Mouse (Mus musculus) limb, embryonic 14.5 days (tissue): ENCODE data around the gene G6pc3. TPM values are rescaled to one million over a fixed set of nuclear protein-coding genes. Genes with fewer than 3 reads are reported as not detected.

Source experiments
- ATAC-seq: fragments of 200-750 bp; cut with Nextera tagmentation; 2 replicates; pipeline ENCODE4 v1.8.0; 2017; ENCODE audit warnings: low read depth, moderate number of reproducible peaks, moderate TSS enrichment; ENCODE audit not compliant: low FRiP score
- DNase-seq: peaks from one replicate; pipeline ENCODE4 v3.0.0-alpha.2; 2015; ENCODE audit warnings: low spot score
- H3K27ac ChIP-seq: fragments of 300-500 bp; sonication (generic); replicated peaks from 2 replicates; pipeline ENCODE4 v1.5.1; 2014; ENCODE audit warnings: low read depth, mild to moderate bottlenecking, low read length, moderate library complexity, mixed read lengths
- H3K27me3 ChIP-seq: fragments of 300-500 bp; sonication (generic); 2 replicates; pipeline ENCODE4 v1.6.1; 2014; ENCODE audit warnings: low read length, mixed read lengths; ENCODE audit not compliant: control insufficient read depth, insufficient read depth
- H3K36me3 ChIP-seq: fragments of 300-500 bp; sonication (generic); 2 replicates; pipeline ENCODE4 v1.6.1; 2014; ENCODE audit warnings: mild to moderate bottlenecking, low read length, moderate library complexity, mixed read lengths; ENCODE audit not compliant: control insufficient read depth, insufficient read depth
- H3K4me1 ChIP-seq: fragments of 300-500 bp; sonication (generic); 2 replicates; pipeline ENCODE4 v1.6.1; 2014; ENCODE audit warnings: antibody characterized with exemption, low read length, mixed read lengths; ENCODE audit not compliant: control insufficient read depth, insufficient read depth
- H3K4me2 ChIP-seq: fragments of 300-500 bp; sonication (generic); replicated peaks from 2 replicates; pipeline ENCODE4 v1.6.1; 2014; ENCODE audit warnings: low read depth, mild to moderate bottlenecking, low read length, moderate library complexity; ENCODE audit not compliant: severe bottlenecking
- H3K4me3 ChIP-seq: fragments of 300-500 bp; sonication (generic); replicated peaks from 2 replicates; pipeline ENCODE4 v1.5.1; 2014; ENCODE audit warnings: low read length
- H3K9ac ChIP-seq: fragments of 300-500 bp; sonication (generic); 2 replicates; pipeline ENCODE4 v1.6.1; 2014; ENCODE audit warnings: mild to moderate bottlenecking, low read depth, low read length, moderate library complexity; ENCODE audit not compliant: severe bottlenecking
- H3K9me3 ChIP-seq: fragments of 300-500 bp; sonication (generic); 2 replicates; pipeline ENCODE4 v1.6.1; 2016; ENCODE audit warnings: low read length; ENCODE audit not compliant: control insufficient read depth
- POLR2A ChIP-seq: fragments of 200-500 bp; IDR thresholded peaks from 2 replicates; pipeline ENCODE4 v1.8.0; 2012; ENCODE audit warnings: inconsistent platforms, mild to moderate bottlenecking, moderate library complexity, borderline replicate concordance; ENCODE audit not compliant: insufficient read depth, insufficient read length; ENCODE audit errors: extremely low read depth
- WGBS: fragments of 180-500 bp; shearing (Covaris S2); extraction: QIAGEN DNeasy Blood & Tissue Kit; methylation state at CpG from one replicate; pipeline ENCODE4 v1.1.7; 2014; 5-methylcytosine and 5-hydroxymethylcytosine counted together
- polyA plus RNA-seq, 2 experiments: library from polyadenylated mRNA; depleted of rRNA in 1 of 2; stranded (reverse) in 1 of 2; unstranded in 1 of 2; fragments of >200 nt; fragmentation: Nextera tagmentation in 1 of 2; extraction: Ambion mirVana in 1 of 2; gene quantifications; 2 replicates each; pipeline versions ENCODE4 v1.2.1 to v1.2.3; 2012 to 2014

Gene G6pc3
- polyA plus RNA-seq, 2 experiments = 27.6 to 42.7 TPM

GRCm38 (mm10) chr11:102228646-102229268 lies 39.3 kb downstream of the G6pc3 start:
- Histone ChIP-seq H3K27me3 (no peaks in the 10 kb centered on the region), H3K4me1 (peaks cover 35% of the 10 kb centered on the region), H3K36me3 (peaks cover 6% of the 10 kb centered on the region), H3K9ac (peak overlapping the region; percentile 84), H3K27ac (no peak overlapping the region), H3K9me3 (no peaks in the 10 kb centered on the region), H3K4me3 (peak overlapping the region; percentile 97), H3K4me2 (peak overlapping the region; percentile 86)
- TF ChIP-seq POLR2A = no peak
- no peak for ATAC-seq
- WGBS = 16% methylated on average over 7 of the region's 7 CpGs
- DNase-seq = no peak

DNA sequence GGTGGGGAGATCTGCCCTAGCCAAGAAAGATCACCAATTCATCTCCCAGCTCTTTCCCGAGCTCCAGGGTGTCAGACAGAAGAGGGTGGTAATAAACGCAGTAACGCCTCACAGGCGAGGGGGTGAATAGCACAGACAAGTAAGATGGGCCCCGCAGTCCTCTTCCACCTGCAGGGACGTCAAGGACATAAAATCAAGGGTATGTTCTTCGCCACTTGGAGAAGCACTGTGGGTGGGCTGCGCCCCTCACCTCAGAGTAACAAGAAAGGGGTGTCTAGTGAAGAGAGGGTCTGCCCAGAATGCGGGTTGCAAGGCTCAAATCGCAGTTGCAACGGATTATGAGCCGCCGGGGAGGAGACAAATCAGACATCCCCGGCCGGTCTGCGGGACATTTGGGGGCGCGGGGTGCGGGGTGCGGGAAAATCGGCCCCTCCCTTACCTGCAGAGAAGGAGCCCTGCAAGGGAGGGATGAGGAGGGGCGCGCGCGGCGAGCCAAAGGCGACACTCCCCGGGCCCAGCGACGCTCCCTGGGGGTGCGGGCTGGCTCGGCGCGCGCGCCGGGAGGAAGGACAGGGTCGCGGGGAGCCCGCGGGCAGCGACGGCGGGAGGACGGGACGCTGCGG lies 40.0 kb downstream of the G6pc3 start:
- DNase-seq (no peak), ATAC-seq (peak; percentile 23)
- H3K4me2 ChIP-seq = peak overlapping the region; percentile 86
- peak overlapping the region; percentile 84 for H3K9ac ChIP-seq
- no peaks in the 10 kb centered on the region for H3K9me3 ChIP-seq
- 2% methylated on average over 23 of the region's 47 CpGs for WGBS
- peaks cover 3% of the 10 kb centered on the region for H3K36me3 ChIP-seq
- peak overlapping the region; percentile 97 for H3K4me3 ChIP-seq
- TF ChIP-seq POLR2A = no peak
- no peaks in the 10 kb centered on the region for H3K27me3 ChIP-seq
- peak overlapping the region; percentile 71; the same call in 1 of the 2 replicates for H3K27ac ChIP-seq
- H3K4me1 ChIP-seq = peaks cover 32% of the 10 kb centered on the region

DNA sequence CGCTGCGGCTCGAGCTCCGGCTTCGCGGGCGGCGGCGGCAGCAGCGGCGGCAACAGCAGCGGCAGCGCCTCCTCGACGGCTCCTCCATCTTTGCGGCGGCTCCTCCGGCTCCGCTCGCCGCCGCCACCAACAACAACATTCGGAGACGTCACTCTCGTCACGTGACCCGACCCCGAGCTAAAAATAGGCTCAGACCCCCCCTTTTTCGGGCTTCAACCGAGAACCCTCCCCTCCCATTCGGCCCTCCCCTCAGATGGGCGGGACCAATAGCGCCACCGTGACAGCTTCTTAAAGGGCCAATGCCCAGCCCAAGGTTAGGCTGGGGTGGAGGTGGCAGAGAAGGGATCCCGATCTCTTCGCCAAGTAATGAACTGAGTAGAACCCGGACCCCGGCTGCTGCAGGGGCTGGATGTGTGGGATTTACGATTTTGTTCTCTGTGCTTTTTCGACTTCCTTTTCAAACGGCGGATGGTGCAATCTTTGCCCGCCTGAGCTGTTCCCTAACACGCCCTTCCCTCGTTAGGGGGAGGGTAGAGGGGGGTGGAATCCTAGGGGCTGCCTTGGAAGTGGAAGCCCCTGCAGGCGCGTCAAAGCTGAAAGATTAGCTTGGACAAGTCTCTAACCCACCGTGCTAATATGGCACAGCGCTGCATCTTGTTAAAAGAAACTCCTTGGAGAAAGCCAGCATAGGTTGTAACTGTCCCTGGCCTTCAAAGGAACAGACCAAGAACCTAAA lies 40.8 kb downstream of the G6pc3 start, which contains the start of gene Hdac5:
Gene Hdac5 (minus strand): TSS at position 161 of the 736 bp plus-strand sequence.
- no peak; the same call in 1 of the 2 replicates for TF ChIP-seq POLR2A
- Histone ChIP-seq H3K36me3 (no peaks in the 10 kb centered on the region), H3K4me1 (peaks cover 25% of the 10 kb centered on the region), H3K4me3 (peak within 1 kb of the TSS; percentile 97), H3K9ac (peak within 1 kb of the TSS; percentile 84), H3K4me2 (peak within 1 kb of the TSS; percentile 86), H3K9me3 (no peaks in the 10 kb centered on the region), H3K27me3 (no peaks in the 10 kb centered on the region), H3K27ac (peak within 1 kb of the TSS; percentile 71)
- ATAC-seq (peak; percentile 94), DNase-seq (peak; percentile 99)
- WGBS = under 1% methylated on average over 28 of the region's 49 CpGs

DNA sequence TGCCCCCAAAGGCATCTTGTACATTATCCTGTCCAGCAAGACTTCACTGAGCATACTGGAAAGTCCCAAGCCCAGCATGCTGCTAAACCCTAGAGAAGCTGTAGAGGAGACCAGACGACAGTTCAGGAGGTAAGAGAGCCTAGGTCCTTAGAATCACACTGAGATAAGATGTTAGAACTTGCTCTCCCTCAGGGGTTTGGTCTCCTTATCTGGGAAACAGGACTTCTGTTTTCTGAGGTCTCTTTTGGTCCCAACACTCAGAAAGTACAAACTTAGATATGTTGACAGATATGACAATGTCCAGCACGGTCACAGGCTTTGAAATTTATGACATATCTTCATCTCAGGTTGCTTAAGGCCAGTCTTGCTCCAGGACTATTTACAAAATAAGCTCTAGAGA lies 46.6 kb downstream of the G6pc3 start:
- H3K4me3 ChIP-seq = no peak overlapping the region
- ATAC-seq (no peak), DNase-seq (no peak)
- no peak overlapping the region for H3K4me2 ChIP-seq
- H3K4me1 ChIP-seq = no peaks in the 10 kb centered on the region
- no peaks in the 10 kb centered on the region for H3K9me3 ChIP-seq
- H3K27me3 ChIP-seq = no peaks in the 10 kb centered on the region
- WGBS = 66% methylated on average over 2 of the region's 2 CpGs
- no peaks in the 10 kb centered on the region for H3K36me3 ChIP-seq
- H3K9ac ChIP-seq = no peak overlapping the region
- no peak overlapping the region for H3K27ac ChIP-seq
- no peak for TF ChIP-seq POLR2A

- ATAC-seq (no peak), DNase-seq (no peak)
- H3K27ac ChIP-seq = no peak overlapping the region
- H3K9me3 ChIP-seq = no peaks in the 10 kb centered on the region
- H3K9ac ChIP-seq = no peak overlapping the region
- H3K27me3 ChIP-seq = no peaks in the 10 kb centered on the region
- WGBS = 92% methylated on average over 6 of the region's 6 CpGs
- TF ChIP-seq POLR2A = no peak
- no peak overlapping the region for H3K4me2 ChIP-seq
- H3K4me1 ChIP-seq = peaks cover 10% of the 10 kb centered on the region; the same call in 1 of the 2 replicates
- H3K4me3 ChIP-seq = no peak overlapping the region
- no peaks in the 10 kb centered on the region for H3K36me3 ChIP-seq
Measured at GRCm38 (mm10) chr11:102240636-102241035, 51.2 kb downstream of the G6pc3 start.
